Mouse (Mus musculus) Muller cell, postnatal 12 days (primary cell): ENCODE results near the gene Arhgap19.

Experiments
- DNase-seq: peaks from one replicate; pipeline ENCODE4 v3.0.0-alpha.2; 2015; ENCODE audit errors: inconsistent ontology term

Gene Arhgap19

GRCm38 (mm10) chr19:41800451-41800850 is 1.4 kb downstream of the Arhgap19 start:
- DNase-seq: no peak

GRCm38 (mm10) chr19:41797536-41797935 is 4.3 kb downstream of the Arhgap19 start:
- no peak for DNase-seq

GRCm38 (mm10) chr19:41796789-41797327 is 5.0 kb downstream of the Arhgap19 start:
- DNase-seq: no peak

DNA sequence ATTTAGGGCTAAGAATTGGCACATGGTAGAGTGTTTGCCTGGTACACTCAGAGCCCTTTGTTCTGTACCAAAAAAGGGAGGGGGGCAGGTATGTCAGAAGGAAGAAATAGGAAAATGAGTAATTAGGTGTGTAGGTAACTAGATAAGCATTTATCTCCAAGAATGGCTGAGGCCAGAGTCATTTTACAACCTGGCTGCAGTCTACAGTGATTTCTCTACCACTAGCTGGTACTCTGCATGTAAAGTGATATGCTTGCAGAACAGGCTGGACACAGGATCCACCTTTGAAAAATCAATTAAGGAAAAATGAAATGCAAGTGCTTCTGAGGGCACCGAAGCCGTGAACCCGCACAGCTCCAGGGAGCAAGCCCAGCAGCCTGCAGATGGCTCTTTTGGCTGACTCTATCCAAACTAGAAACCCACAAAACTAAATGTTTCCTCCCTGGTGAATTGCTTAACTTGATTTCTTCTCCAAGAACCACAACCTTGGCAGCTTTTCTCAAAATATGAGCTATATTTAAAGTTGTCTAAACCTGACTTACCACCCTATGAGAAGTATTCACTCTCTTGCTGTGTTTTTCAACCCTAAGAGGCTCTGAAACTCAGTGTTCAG is 5.6 kb downstream of the Arhgap19 start:
- DNase-seq: no peak

DNA sequence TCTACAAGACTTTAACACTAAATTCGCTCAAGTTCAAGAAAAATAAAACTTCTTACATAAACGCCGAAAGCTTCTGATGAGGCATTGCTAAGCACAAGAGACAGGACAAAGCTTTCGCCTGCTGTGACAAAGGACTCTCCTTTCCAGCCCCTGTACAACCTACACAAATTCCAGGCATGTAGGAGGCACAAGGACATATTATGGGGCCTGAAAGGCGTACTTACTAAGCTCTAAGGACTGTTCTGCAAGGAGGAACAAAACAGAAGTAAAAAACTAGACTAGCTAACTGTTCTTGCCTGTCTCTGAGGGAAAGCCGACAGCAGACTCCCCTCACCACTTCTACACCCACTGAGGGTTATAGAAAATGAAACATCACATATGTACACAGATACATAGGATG is 6.9 kb downstream of the Arhgap19 start:
- no peak for DNase-seq

DNA sequence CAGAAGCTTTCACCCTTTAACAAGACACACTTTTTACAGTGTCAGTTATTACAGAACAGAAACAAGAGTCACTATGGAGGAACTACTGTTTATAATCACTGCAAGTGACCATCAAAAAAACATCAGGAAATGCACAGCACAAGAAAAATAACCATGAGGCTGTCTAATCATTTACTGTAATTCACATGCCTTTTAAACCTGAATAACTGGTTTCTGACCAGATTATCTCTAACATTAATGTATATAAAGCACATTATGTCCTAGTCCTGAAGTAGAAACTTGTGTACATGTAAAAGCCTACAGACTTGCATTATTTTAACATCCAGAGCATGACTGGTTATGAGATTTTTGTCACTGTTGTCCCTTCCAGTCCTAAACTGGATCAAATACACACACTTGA is 7.8 kb downstream of the Arhgap19 start:
- DNase-seq: no peak

DNA sequence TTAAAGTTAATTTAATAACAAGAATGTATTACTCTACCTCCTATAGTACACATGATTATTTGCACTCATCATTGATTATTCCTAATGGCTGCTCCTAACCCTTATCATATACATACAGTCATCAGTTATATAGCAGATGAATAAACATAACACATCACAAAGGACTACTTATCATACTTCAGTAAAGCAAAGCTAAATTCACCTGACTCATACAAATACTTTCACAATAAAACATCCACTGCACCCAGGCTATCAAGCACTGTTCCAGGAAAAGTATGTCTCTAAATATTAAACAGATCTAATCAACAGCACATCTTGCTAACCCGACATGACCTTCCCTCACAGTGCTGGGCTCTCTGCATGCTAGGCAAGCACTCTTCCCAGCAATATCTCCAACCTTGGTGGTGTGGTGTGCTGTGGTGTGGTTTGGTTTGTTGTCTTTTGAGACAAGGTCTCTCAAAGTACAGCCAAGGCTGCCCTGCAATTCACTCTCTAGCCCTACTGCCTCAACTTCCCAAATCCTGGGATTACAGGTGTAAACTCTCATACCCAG is 8.8 kb downstream of the Arhgap19 start:
- DNase-seq: no peak

- no peak for DNase-seq
Observed at GRCm38 (mm10) chr19:41791384-41791783, 10.5 kb downstream of the Arhgap19 start.

DNA sequence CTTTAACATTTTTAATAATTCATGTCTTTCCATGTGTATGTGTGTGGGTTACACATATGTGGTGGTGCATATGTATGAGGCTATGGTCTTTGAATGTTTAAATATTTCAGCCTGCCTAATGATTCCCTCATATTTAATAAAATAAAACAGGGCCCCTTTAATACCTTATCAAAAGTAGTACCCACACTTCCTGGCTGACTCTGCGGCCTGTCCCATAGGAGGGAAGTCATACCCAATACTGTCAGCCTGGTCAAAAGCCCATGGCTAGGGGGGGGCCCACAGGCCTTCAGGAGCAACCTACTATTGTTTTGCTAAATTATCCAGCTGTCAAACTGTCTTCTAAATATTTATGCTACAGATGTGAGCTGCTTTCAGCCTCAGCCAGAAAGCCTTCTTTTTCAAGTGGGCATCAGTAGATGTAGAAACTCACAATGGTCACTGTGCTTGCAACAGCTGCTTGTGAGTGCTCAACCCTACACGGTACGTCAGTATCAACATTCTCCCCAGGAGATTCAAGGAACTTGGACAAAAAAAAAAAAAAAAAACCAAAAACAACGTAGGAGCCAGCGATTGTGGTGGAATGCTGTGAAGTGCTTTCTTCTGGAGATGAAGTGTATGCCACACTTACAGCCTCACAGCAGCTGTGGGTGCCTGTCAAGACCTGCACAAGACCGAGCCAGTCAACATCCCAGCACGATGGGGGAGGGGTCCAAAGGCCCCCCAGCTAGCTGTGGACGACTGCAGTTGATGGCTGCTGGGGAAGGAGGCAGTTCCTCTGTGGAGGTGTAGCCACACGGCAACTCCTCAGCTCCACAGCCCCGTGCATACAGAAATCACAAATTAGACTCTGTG is 12.5 kb downstream of the Arhgap19 start:
- DNase-seq: no peak

GRCm38 (mm10) chr19:41786896-41787295 is 15.0 kb downstream of the Arhgap19 start:
- no peak for DNase-seq

DNA sequence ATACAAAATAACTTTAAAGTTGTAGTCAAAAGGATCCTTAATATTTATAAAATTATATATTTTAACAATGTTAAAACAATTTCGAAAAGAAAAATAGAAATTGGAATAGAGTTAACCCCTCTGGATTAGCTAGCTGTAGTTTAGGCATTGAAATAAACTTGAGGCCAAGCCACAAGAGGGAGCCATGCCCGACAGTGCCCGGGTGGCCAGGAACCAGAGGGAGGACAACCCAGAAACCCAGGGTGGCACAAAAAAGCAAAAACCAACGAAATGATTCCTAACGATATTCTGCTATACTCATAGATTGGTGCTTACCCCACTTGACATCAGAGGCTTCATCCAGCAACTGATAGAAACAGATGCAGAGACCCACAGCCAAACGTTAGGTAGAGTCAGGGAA is 24.3 kb downstream of the Arhgap19 start:
- no peak for DNase-seq

- DNase-seq: no peak
Observed at GRCm38 (mm10) chr19:41768711-41769110, 33.1 kb downstream of the Arhgap19 start.

DNA sequence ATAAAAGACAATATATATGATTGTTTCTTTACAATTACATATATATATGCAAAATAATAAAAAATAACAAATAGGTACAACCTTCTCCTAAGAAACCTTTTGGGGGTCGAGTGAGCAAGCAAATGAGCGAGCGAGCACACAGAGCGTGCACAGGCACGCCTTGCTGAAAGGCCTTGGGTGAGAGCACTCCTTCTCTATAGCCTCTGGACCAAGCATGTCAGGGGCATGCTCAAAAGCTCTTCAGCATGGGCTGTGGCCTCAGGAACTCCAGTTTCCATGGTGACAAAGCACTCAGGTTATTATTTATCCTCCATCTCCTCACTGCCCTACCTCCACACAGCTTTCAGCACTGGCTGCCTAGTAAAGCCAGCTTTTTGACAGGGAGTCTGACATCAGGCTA is 35.2 kb downstream of the Arhgap19 start:
- no peak for DNase-seq

DNA sequence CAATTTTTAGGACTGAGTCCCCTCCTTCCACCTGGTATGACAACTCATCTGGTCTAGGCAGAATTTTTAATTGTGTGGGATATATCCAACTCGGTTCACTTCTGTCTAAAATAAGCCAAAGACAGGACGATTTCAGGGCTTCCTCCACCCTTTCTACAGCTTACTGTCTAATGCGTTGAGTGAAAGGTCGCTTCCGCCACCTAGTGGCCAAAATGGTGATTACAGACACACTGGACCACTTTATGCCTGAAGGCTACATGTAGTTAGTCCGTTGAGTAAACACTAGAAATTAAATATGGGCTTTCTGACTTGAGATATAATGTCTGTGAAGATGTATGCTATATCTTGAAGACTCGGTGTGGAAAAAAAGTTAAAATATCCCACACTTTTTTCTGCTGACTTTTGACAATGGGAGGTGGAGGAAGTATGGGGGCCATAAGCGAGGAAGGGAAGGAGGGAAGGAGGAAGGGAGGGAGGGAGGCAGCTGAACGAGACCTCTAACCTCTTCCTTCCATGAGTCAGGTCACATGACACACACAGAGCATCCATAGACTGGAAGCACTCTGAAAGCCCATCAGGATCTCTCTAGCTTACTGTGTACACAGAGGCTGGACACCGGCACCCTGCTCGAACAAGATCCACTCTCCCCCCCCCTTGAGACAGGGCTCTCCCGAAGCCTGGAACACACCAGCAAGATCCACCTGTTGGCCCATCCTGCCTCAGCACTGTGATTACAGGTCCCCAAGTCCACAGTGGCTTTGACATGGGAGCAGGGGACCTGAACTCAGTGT is 37.8 kb downstream of the Arhgap19 start:
- peak; percentile 75 for DNase-seq

- DNase-seq: peak; percentile 46
Observed at GRCm38 (mm10) chr19:41761529-41761928, 40.3 kb downstream of the Arhgap19 start.

DNA sequence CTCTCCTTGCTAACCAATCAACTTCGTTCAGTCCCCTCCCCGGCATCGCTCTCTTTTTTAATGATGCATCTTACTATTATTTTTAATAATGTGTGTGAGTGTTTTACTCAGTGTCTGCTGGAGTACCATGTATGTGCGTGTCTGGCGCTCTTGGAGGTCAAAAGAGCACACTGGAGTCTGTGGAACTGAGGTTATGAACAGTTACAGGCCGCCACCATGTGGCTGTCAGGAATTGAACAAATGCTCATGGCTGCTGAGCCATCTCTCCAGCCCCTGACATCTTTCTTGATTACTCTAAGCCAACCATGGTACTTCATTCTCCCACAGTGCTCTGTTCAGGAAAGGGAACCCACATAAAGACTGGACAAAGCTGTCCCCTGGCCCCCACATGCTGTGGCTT is 42.1 kb downstream of the Arhgap19 start:
- DNase-seq: no peak

DNA sequence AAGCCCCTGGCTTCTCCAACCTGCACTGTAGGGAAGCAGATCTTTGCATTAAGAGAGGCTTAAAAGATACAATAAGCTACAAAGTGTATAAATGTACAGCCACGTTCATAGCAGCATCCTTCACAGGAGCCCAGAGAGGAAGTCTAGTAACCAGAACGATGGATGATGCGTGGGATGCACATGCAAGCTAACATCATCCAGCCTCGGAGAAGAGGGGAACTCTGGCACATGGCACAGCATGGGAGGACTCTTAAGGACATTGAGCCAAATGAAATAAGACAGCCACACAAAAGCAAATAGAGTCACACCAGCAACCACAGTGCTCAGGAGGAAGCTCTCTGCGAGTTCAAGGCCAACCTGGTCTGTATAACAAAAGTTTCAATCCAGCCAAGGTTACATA is 42.6 kb downstream of the Arhgap19 start:
- no peak for DNase-seq

GRCm38 (mm10) chr19:41754760-41755159 is 47.1 kb downstream of the Arhgap19 start:
- DNase-seq: no peak

- DNase-seq: no peak
Observed at GRCm38 (mm10) chr19:41751906-41752305, 49.9 kb downstream of the Arhgap19 start.

DNA sequence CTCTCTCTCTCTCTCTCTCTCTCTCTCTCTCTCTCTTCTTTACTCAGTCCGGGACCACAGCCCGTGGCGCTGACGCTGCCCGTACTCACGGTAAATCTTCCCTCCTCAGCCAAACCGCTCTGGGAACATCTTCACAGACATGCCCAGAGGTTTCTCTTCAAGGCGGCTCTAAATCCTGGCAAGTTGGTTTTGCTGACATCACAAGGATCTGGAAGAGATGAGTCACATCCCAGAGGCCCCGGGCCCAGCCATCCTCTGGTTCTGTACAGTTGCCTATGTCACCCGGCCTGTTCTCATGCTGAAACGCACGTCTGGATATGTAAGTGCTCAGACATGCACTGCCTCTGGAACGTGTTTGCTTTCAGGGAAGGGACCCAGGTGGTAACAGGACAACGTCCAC is 54.4 kb downstream of the Arhgap19 start:
- DNase-seq: peak; percentile 15

DNA sequence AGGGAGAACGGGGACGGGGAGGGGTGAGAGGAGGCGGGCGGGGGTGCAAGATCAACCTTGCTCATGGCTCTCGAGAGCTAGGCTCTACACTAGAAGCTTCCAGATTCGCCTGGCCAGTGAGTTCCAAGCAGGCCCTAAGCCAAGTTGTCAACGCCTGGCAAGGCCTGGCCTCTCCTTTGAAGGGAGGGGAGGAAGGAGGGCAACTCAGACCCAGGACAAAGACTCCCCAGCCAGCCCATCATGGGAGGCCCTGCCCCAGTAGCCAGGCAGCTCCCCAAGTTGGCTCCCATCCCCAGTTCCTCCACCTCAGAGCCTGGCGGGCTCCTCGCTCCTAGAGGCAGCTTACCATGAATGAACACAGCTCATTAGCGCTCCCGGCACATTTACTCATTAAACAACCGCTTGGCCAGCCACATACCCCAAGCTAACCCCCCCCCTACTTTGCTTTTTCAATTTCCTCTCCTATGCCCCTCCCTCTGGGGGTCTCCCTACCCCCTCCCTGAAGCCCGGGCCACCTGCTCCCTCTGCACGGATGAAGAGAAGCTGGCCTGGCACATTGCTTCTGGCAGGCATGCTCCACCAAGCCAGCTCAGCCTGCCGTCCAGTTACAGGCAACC is 55.8 kb downstream of the Arhgap19 start:
- peak; percentile 94 for DNase-seq
